Mouse (Mus musculus) stomach, embryonic 14.5 days (tissue): Measurements from ENCODE around the gene Prkag3. TPM values are rescaled to one million over a fixed set of nuclear protein-coding genes. Genes with fewer than 3 reads are reported as not detected.
A peak's percentile ranks its signal among the peaks of the same experiment; 100 is the strongest.

Source experiments
- ATAC-seq: fragments of 200-750 bp; cut with Nextera tagmentation; 2 replicates; pipeline ENCODE4 v1.8.0; 2017; ENCODE audit warnings: low read depth, moderate TSS enrichment; ENCODE audit not compliant: insufficient number of reproducible peaks, insufficient read depth, low FRiP score
- H3K27ac ChIP-seq: fragments of 300-500 bp; sonication (generic); 2 replicates; pipeline ENCODE4 v1.5.1; 2014; ENCODE audit warnings: mild to moderate bottlenecking, low read length, moderate library complexity, mixed read lengths
- H3K27me3 ChIP-seq: fragments of 300-500 bp; sonication (generic); 2 replicates; pipeline ENCODE4 v1.6.1; 2014; ENCODE audit warnings: low read length, control low read depth, mixed read lengths; ENCODE audit not compliant: control insufficient read depth, insufficient read depth
- H3K36me3 ChIP-seq: fragments of 300-500 bp; sonication (generic); 2 replicates; pipeline ENCODE4 v1.6.1; 2014; ENCODE audit warnings: mild to moderate bottlenecking, control low read depth, low read length, moderate library complexity, mixed read lengths; ENCODE audit not compliant: control insufficient read depth, insufficient read depth
- H3K4me1 ChIP-seq: fragments of 300-500 bp; sonication (generic); 2 replicates; pipeline ENCODE4 v1.6.1; 2014; ENCODE audit warnings: low read length, control low read depth, mixed read lengths; ENCODE audit not compliant: control insufficient read depth, insufficient read depth
- H3K4me2 ChIP-seq: fragments of 300-500 bp; sonication (generic); replicated peaks from 2 replicates; pipeline ENCODE4 v1.6.1; 2014; ENCODE audit warnings: low read depth, low read length, control low read depth
- H3K4me3 ChIP-seq: fragments of 300-500 bp; sonication (generic); 2 replicates; pipeline ENCODE4 v1.5.1; 2014; ENCODE audit warnings: low read depth, low read length, control low read depth
- H3K9ac ChIP-seq: fragments of 300-500 bp; sonication (generic); replicated peaks from 2 replicates; pipeline ENCODE4 v1.6.1; 2014; ENCODE audit warnings: low read depth, mild to moderate bottlenecking, control low read depth, low read length, moderate library complexity, mixed read lengths
- H3K9me3 ChIP-seq: fragments of 300-500 bp; sonication (generic); 2 replicates; pipeline ENCODE4 v1.6.1; 2016; ENCODE audit warnings: low read depth, low read length, control low read depth; ENCODE audit not compliant: control insufficient read depth
- WGBS: fragments of 180-500 bp; shearing (Covaris S2); extraction: QIAGEN DNeasy Blood & Tissue Kit; methylation state at CpG from one replicate; pipeline ENCODE4 v1.1.7; 2014; 5-methylcytosine and 5-hydroxymethylcytosine counted together
- polyA plus RNA-seq: library from polyadenylated mRNA; unstranded; fragments of >200 nt; fragmentation: Nextera tagmentation; extraction: Ambion mirVana; gene quantifications from 2 replicates; pipeline ENCODE4 v1.2.1, GENCODE M21; 2014

Gene Prkag3
- polyA plus RNA-seq, 1 experiment from 2014 or later, result 0.12 TPM

DNA sequence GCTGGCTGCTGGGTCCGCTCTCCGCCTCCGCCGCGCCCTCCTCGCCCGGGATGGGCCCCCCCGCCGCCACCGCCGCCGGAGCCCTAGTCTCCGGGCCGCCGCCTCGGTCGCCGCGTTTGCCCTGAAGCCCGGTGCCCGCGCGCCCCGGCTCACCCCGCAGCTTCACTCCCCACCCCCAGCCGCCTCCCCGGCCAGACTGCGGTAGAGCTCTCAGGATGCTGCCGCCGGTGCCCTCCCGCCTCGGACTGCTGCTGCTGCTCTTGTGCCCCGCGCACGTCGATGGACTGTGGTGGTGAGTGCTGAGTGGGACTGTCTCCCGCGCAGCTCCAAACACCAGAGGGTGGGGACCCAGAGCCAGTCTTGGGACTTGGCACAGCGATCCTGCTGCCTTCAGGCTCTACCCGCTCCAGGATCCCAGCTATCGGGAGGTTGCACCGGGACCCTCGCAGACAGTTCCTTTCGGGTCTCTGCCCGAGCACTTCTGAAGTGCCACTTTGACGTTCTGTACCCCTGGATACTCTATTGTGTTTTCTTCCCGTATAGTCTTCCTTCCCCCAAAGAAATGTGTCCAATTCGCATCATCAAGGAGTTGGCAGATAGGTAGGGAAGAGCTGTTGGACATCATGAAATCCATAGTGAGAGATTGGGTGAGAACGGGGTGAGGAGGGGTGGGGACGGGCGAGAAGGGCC lies 23.1 kb upstream of the Prkag3 start:
- H3K4me1 ChIP-seq, result peaks cover 22% of the 10 kb centered on the region; the same call in 1 of the 2 replicates
- peak overlapping the region; percentile 93 for H3K4me2 ChIP-seq
- WGBS, result under 1% methylated on average over 26 of the region's 51 CpGs
- no peak for ATAC-seq
- no peaks in the 10 kb centered on the region for H3K36me3 ChIP-seq
- no peak overlapping the region for H3K9ac ChIP-seq
- H3K27ac ChIP-seq, result no peak overlapping the region
- peaks cover 36% of the 10 kb centered on the region for H3K27me3 ChIP-seq
- no peaks in the 10 kb centered on the region for H3K9me3 ChIP-seq
- H3K4me3 ChIP-seq, result peak overlapping the region; percentile 43

DNA sequence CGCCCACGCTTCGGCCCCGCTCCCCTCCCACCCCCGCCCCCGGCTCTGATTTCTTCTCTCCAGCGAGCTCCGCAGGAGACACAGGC lies 22.7 kb upstream of the Prkag3 start, which contains the start of gene Wnt6:
TSS of gene Wnt6 (plus strand) at position 48 of the 86 bp plus-strand sequence.
- Histone ChIP-seq H3K9ac (no peak within 1 kb of the TSS), H3K27ac (no peak within 1 kb of the TSS), H3K4me1 (peaks cover 22% of the 10 kb centered on the region; the same call in 1 of the 2 replicates), H3K27me3 (peaks cover 36% of the 10 kb centered on the region), H3K4me3 (peak within 1 kb of the TSS; percentile 43), H3K9me3 (no peaks in the 10 kb centered on the region), H3K4me2 (peak within 1 kb of the TSS; percentile 93), H3K36me3 (no peaks in the 10 kb centered on the region)
- no CpG with 5 or more reads among the region's 8 CpGs for WGBS
- no peak for ATAC-seq

DNA sequence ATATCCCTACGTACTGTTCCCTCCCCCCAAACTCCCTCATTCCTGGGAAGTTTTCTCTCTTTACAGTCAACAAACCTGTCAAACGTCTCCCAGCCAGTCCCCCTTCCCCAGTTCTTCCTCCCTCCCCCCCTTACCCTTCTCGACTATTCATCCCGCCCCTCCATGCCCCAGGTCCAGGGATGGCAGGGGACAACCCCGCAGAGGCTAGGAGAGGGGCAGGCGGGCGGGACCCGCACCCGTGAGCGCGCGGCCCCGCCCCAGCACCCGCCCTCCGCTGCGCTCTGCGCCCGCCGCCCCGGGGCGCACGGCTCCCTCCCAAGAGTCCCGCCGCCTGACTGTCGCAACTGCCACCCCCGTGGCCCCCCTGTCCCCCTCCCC lies 22.4 kb upstream of the Prkag3 start:
- peaks cover 36% of the 10 kb centered on the region for H3K27me3 ChIP-seq

DNA sequence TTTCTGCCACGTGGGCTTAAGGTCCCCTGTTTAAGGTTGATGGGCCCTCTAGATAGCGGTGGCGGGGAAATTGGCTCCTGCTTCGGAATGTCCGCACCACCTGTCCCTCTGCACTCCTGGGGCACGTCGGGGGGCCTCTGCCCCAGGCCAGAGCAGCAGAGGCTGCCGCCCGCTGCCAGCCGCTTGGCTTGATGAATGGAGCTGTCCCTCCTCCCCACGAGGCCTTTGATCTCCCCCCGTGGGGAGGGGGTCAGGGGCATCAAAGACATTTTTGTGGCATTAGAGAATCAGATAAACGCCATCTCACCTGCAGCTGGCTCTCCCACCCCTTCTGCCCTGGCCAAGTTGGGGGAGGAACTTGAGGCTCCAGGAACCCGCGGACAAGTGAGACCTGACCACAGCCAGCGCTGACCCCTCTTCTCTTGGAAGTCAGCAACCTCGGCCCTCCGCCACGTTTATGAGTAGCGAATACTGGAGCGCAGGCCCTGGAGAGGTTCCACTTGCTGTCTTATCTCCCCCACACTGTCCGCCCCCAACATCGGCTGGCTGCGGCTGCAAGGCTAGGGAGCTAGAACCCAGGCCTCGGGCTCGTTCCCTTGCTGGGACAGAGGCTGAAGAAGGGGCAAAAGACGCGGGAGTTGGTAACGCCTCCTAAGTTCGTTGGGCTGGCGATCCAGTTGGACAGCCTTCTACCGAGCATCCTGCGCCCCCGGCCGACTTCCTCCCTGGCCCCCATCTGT lies 21.9 kb upstream of the Prkag3 start:
- H3K27ac ChIP-seq, result no peak overlapping the region
- peaks cover 36% of the 10 kb centered on the region for H3K27me3 ChIP-seq
- peaks cover 22% of the 10 kb centered on the region; the same call in 1 of the 2 replicates for H3K4me1 ChIP-seq
- H3K9me3 ChIP-seq, result no peaks in the 10 kb centered on the region
- no peak for ATAC-seq
- H3K9ac ChIP-seq, result no peak overlapping the region
- no peaks in the 10 kb centered on the region for H3K36me3 ChIP-seq
- peak overlapping the region; percentile 93 for H3K4me2 ChIP-seq
- WGBS, result 3% methylated on average over 35 of the region's 35 CpGs
- H3K4me3 ChIP-seq, result peak overlapping the region; percentile 43

More for the DNA sequence above, 22.4 kb upstream of the Prkag3 start:
- no peaks in the 10 kb centered on the region for H3K36me3 ChIP-seq
- no peak for ATAC-seq
- H3K4me2 ChIP-seq, result peak overlapping the region; percentile 93
- H3K4me1 ChIP-seq, result peaks cover 22% of the 10 kb centered on the region; the same call in 1 of the 2 replicates
- H3K4me3 ChIP-seq, result peak overlapping the region; percentile 43
- no peak overlapping the region for H3K9ac ChIP-seq
- H3K9me3 ChIP-seq, result no peaks in the 10 kb centered on the region
- WGBS, result under 1% methylated on average over 20 of the region's 26 CpGs
- H3K27ac ChIP-seq, result no peak overlapping the region

DNA sequence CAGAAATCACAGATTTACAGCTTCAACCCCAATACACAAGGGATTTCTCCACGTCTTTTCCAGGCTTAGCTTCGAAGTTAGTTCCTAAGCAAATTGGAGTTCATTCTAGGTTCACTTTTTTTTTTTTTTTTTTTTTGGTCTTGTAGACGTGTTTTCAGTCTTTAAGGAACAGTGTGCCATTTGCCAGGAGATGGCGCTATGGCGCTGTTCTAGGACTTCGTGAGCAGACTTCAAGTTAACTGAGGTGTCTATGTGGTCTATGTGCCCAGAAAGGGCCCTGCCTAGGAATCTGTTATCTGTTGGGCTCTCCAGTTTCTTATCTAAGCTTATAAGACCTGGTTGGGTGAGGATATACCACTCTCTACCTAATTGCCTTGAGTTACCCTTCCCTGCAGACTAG lies 14.1 kb upstream of the Prkag3 start:
- 2% methylated on average over 6 of the region's 6 CpGs for WGBS
- H3K9me3 ChIP-seq, result no peaks in the 10 kb centered on the region
- ATAC-seq, result no peak

DNA sequence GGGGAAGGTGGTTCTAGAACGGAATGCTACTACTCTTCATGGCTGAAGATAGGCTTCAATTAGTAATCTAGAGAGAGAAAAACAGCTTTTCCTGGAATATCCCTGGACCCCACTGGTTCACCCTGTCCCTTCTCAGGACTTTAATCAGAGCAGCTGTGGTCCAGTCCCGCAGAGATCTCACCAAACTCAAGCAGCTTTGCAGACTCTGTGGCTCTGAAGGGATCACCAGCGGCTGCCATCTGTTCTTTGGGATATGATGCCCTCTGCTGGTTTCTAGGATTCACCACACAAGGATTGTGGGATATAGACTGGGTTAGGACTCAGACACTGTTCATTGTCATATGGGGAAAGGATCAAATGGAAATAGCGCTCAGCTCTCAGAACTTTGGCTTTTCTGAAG lies 10.8 kb upstream of the Prkag3 start:
- no peak for ATAC-seq
- H3K4me2 ChIP-seq, result no peak overlapping the region
- no peaks in the 10 kb centered on the region; the same call in 1 of the 2 replicates for H3K27me3 ChIP-seq
- WGBS, result 25% methylated on average over 4 of the region's 4 CpGs
- H3K9ac ChIP-seq, result no peak overlapping the region
- H3K36me3 ChIP-seq, result no peaks in the 10 kb centered on the region
- H3K27ac ChIP-seq, result no peak overlapping the region
- no peaks in the 10 kb centered on the region for H3K4me1 ChIP-seq
- no peak overlapping the region for H3K4me3 ChIP-seq
- H3K9me3 ChIP-seq, result no peaks in the 10 kb centered on the region

More for the DNA sequence above, 14.1 kb upstream of the Prkag3 start:
- Histone ChIP-seq H3K27ac (no peak overlapping the region), H3K9ac (no peak overlapping the region), H3K4me1 (no peaks in the 10 kb centered on the region), H3K4me2 (no peak overlapping the region), H3K27me3 (no peaks in the 10 kb centered on the region; the same call in 1 of the 2 replicates), H3K36me3 (no peaks in the 10 kb centered on the region), H3K4me3 (no peak overlapping the region)

DNA sequence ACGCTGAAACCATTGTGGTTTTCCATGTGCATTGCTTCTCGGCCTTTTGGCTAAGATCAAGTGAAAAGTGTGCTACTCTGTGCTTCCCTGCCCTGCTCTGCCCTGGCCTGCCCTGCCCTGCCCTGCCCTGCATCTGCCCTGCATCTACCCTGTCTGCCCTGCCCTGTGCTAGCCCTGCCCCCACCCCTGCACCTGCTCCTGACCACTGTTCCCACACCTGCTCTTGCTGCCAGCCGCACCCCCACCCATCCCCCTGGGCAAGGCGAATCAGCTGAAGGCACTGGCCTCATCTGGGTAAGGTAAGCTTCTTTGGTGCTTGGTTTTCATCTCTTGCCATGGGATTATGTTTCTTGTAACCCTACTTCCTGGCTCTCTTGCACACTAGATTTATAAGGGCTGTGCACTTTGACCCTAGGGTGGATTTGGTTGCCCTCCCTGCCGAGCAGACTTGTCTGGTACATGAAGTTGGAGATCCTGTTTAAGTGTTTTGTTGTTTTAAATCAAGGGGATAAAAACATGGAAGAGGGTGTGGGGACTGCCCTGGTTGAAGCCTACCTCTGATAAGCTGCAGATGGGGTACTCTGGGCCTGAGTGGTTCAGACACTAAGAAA lies 5.3 kb upstream of the Prkag3 start:
- no peak overlapping the region for H3K4me2 ChIP-seq
- no peaks in the 10 kb centered on the region for H3K36me3 ChIP-seq
- peak; percentile 71 for ATAC-seq
- H3K27me3 ChIP-seq, result no peaks in the 10 kb centered on the region
- H3K9ac ChIP-seq, result no peak overlapping the region
- H3K4me1 ChIP-seq, result no peaks in the 10 kb centered on the region
- H3K9me3 ChIP-seq, result no peaks in the 10 kb centered on the region
- H3K27ac ChIP-seq, result no peak overlapping the region
- 57% methylated on average over 5 of the region's 5 CpGs for WGBS
- H3K4me3 ChIP-seq, result no peak overlapping the region

DNA sequence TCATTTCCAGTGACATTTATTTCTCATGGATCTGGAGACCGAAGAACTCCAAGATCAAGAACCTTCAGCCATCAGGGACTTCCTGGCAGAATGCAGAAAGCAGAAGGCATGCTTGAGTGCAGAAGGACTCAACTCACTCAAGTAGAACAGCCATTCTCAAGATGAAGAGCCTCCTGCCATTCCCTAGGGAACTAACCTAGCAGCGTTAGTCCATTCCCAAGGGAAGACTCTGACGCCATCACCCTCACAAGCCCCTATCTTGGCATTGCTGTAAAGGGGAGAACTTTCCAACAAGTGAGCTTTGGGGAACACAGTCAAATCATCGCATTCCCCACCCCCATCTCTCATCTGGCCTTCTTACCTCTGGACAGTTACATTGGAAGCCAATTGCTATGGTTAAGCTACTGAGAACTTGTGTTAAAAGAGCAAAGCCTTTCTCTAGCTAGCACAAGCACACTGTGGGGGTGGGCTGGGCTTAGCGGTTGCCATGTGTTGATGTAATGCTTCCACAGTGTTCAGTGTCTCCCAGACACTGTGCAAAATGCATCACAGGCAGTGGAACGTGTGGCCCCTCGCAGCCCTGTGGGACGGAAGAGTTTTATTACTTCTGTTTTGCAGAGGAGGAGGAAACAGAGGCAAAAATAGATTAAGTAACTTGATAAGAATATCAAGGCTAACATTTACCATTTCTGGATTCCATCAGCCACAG lies 4.4 kb upstream of the Prkag3 start:
- Histone ChIP-seq H3K27ac (no peak overlapping the region), H3K4me2 (no peak overlapping the region), H3K4me1 (peaks cover 4% of the 10 kb centered on the region), H3K9ac (no peak overlapping the region), H3K36me3 (no peaks in the 10 kb centered on the region), H3K27me3 (no peaks in the 10 kb centered on the region), H3K4me3 (no peak overlapping the region), H3K9me3 (no peaks in the 10 kb centered on the region)
- WGBS, result 81% methylated on average over 8 of the region's 8 CpGs
- no peak for ATAC-seq
